Mouse (Mus musculus) limb, embryonic 14.5 days (tissue): Measurements from ENCODE around the gene Golt1a. TPM values are rescaled to one million over a fixed set of nuclear protein-coding genes. Genes with fewer than 3 reads are reported as not detected.

Experiments
- ATAC-seq: fragments of 200-750 bp; cut with Nextera tagmentation; 2 replicates; pipeline ENCODE4 v1.8.0; 2017; ENCODE audit warnings: low read depth, moderate number of reproducible peaks, moderate TSS enrichment; ENCODE audit not compliant: low FRiP score
- DNase-seq: peaks from one replicate; pipeline ENCODE4 v3.0.0-alpha.2; 2015; ENCODE audit warnings: low spot score
- H3K27ac ChIP-seq: fragments of 300-500 bp; sonication (generic); replicated peaks from 2 replicates; pipeline ENCODE4 v1.5.1; 2014; ENCODE audit warnings: low read depth, mild to moderate bottlenecking, low read length, moderate library complexity, mixed read lengths
- H3K27me3 ChIP-seq: fragments of 300-500 bp; sonication (generic); 2 replicates; pipeline ENCODE4 v1.6.1; 2014; ENCODE audit warnings: low read length, mixed read lengths; ENCODE audit not compliant: control insufficient read depth, insufficient read depth
- H3K36me3 ChIP-seq: fragments of 300-500 bp; sonication (generic); 2 replicates; pipeline ENCODE4 v1.6.1; 2014; ENCODE audit warnings: mild to moderate bottlenecking, low read length, moderate library complexity, mixed read lengths; ENCODE audit not compliant: control insufficient read depth, insufficient read depth
- H3K4me1 ChIP-seq: fragments of 300-500 bp; sonication (generic); 2 replicates; pipeline ENCODE4 v1.6.1; 2014; ENCODE audit warnings: antibody characterized with exemption, low read length, mixed read lengths; ENCODE audit not compliant: control insufficient read depth, insufficient read depth
- H3K4me2 ChIP-seq: fragments of 300-500 bp; sonication (generic); replicated peaks from 2 replicates; pipeline ENCODE4 v1.6.1; 2014; ENCODE audit warnings: low read depth, mild to moderate bottlenecking, low read length, moderate library complexity; ENCODE audit not compliant: severe bottlenecking
- H3K4me3 ChIP-seq: fragments of 300-500 bp; sonication (generic); replicated peaks from 2 replicates; pipeline ENCODE4 v1.5.1; 2014; ENCODE audit warnings: low read length
- H3K9ac ChIP-seq: fragments of 300-500 bp; sonication (generic); 2 replicates; pipeline ENCODE4 v1.6.1; 2014; ENCODE audit warnings: mild to moderate bottlenecking, low read depth, low read length, moderate library complexity; ENCODE audit not compliant: severe bottlenecking
- H3K9me3 ChIP-seq: fragments of 300-500 bp; sonication (generic); 2 replicates; pipeline ENCODE4 v1.6.1; 2016; ENCODE audit warnings: low read length; ENCODE audit not compliant: control insufficient read depth
- POLR2A ChIP-seq: fragments of 200-500 bp; IDR thresholded peaks from 2 replicates; pipeline ENCODE4 v1.8.0; 2012; ENCODE audit warnings: inconsistent platforms, mild to moderate bottlenecking, moderate library complexity, borderline replicate concordance; ENCODE audit not compliant: insufficient read depth, insufficient read length; ENCODE audit errors: extremely low read depth
- WGBS: fragments of 180-500 bp; shearing (Covaris S2); extraction: QIAGEN DNeasy Blood & Tissue Kit; methylation state at CpG from one replicate; pipeline ENCODE4 v1.1.7; 2014; 5-methylcytosine and 5-hydroxymethylcytosine counted together
- polyA plus RNA-seq, 2 experiments: library from polyadenylated mRNA; depleted of rRNA in 1 of 2; stranded (reverse) in 1 of 2; unstranded in 1 of 2; fragments of >200 nt; fragmentation: Nextera tagmentation in 1 of 2; extraction: Ambion mirVana in 1 of 2; gene quantifications; 2 replicates each; pipeline versions ENCODE4 v1.2.1 to v1.2.3; 2012 to 2014

Golt1a gene
- polyA plus RNA-seq, 2 experiments: not detected

- WGBS: 82% methylated on average over 7 of the region's 7 CpGs
- Histone ChIP-seq H3K27me3 (no peaks in the 10 kb centered on the region), H3K9ac (no peak overlapping the region), H3K36me3 (no peaks in the 10 kb centered on the region), H3K27ac (no peak overlapping the region), H3K4me1 (no peaks in the 10 kb centered on the region), H3K4me2 (no peak overlapping the region), H3K4me3 (no peak overlapping the region), H3K9me3 (no peaks in the 10 kb centered on the region)
- ATAC-seq: no peak
- DNase-seq: no peak
- TF ChIP-seq POLR2A: no peak
Observed at GRCm38 (mm10) chr1:133285907-133286306, 23.7 kb upstream of the Golt1a start.

- no peak overlapping the region for H3K4me3 ChIP-seq
- ATAC-seq (no peak), DNase-seq (no peak)
- no peak overlapping the region for H3K27ac ChIP-seq
- H3K27me3 ChIP-seq: no peaks in the 10 kb centered on the region
- H3K9ac ChIP-seq: no peak overlapping the region
- no peaks in the 10 kb centered on the region for H3K4me1 ChIP-seq
- H3K9me3 ChIP-seq: no peaks in the 10 kb centered on the region
- TF ChIP-seq POLR2A: no peak
- WGBS: 82% methylated on average over 4 of the region's 4 CpGs
- no peaks in the 10 kb centered on the region for H3K36me3 ChIP-seq
- H3K4me2 ChIP-seq: no peak overlapping the region
Observed at GRCm38 (mm10) chr1:133287051-133287450, 22.5 kb upstream of the Golt1a start.

GRCm38 (mm10) chr1:133287880-133288279, 21.7 kb upstream of the Golt1a start:
- 92% methylated on average over 12 of the region's 12 CpGs for WGBS

GRCm38 (mm10) chr1:133291888-133292287, 17.7 kb upstream of the Golt1a start:
- Histone ChIP-seq H3K4me2 (no peak overlapping the region), H3K4me1 (no peaks in the 10 kb centered on the region), H3K27me3 (no peaks in the 10 kb centered on the region), H3K9me3 (no peaks in the 10 kb centered on the region), H3K27ac (no peak overlapping the region), H3K9ac (no peak overlapping the region), H3K4me3 (no peak overlapping the region), H3K36me3 (no peaks in the 10 kb centered on the region)
- no peak for ATAC-seq
- TF ChIP-seq POLR2A: no peak
- DNase-seq: no peak
- 89% methylated on average over 6 of the region's 6 CpGs for WGBS

More at GRCm38 (mm10) chr1:133287880-133288279, 21.7 kb upstream of the Golt1a start:
- no peak for DNase-seq
- no peak for TF ChIP-seq POLR2A
- H3K9me3 ChIP-seq: no peaks in the 10 kb centered on the region
- H3K36me3 ChIP-seq: no peaks in the 10 kb centered on the region
- ATAC-seq: no peak
- no peaks in the 10 kb centered on the region for H3K4me1 ChIP-seq
- H3K4me3 ChIP-seq: no peak overlapping the region
- H3K27me3 ChIP-seq: no peaks in the 10 kb centered on the region
- H3K4me2 ChIP-seq: no peak overlapping the region
- no peak overlapping the region for H3K27ac ChIP-seq
- H3K9ac ChIP-seq: no peak overlapping the region

GRCm38 (mm10) chr1:133292608-133293007, 17.0 kb upstream of the Golt1a start:
- H3K9ac ChIP-seq: no peak overlapping the region
- no peak overlapping the region for H3K27ac ChIP-seq
- ATAC-seq: no peak
- DNase-seq: no peak
- no peak overlapping the region for H3K4me2 ChIP-seq
- H3K9me3 ChIP-seq: no peaks in the 10 kb centered on the region
- H3K4me3 ChIP-seq: no peak overlapping the region
- no peaks in the 10 kb centered on the region for H3K36me3 ChIP-seq
- no peaks in the 10 kb centered on the region for H3K4me1 ChIP-seq
- no peak for TF ChIP-seq POLR2A
- H3K27me3 ChIP-seq: no peaks in the 10 kb centered on the region

- H3K27me3 ChIP-seq: no peaks in the 10 kb centered on the region
- H3K4me1 ChIP-seq: peaks cover 5% of the 10 kb centered on the region; the same call in 1 of the 2 replicates
- H3K36me3 ChIP-seq: no peaks in the 10 kb centered on the region
- no peak overlapping the region for H3K4me2 ChIP-seq
- H3K9me3 ChIP-seq: no peaks in the 10 kb centered on the region
- no peak overlapping the region for H3K27ac ChIP-seq
- TF ChIP-seq POLR2A: no peak
- 81% methylated on average over 9 of the region's 9 CpGs for WGBS
- ATAC-seq (no peak), DNase-seq (no peak)
- no peak overlapping the region for H3K9ac ChIP-seq
- H3K4me3 ChIP-seq: no peak overlapping the region
Observed at GRCm38 (mm10) chr1:133296376-133296775, 13.2 kb upstream of the Golt1a start.
